Mouse (Mus musculus): ENCODE results near the gene Olfr1490.
"Not testable (repeated sequence)": the region's sequence is repeated elsewhere in the genome, so short reads cannot be mapped to it uniquely, and the experiment has no call there.

Olfr1490 gene

GRCm38 (mm10) chr19:13650791-13651190 is at the start of gene Olfr1490:
TSS of gene Olfr1490 (plus strand) at chr19:13651091.
- POLR2A ChIA-PET, result no interaction called here
- CTCF ChIA-PET, result no interaction called here

- POLR2A ChIA-PET, CTCF ChIA-PET: not testable (repeated sequence)
Measured at GRCm38 (mm10) chr19:13617075-13617474, 33.8 kb upstream of the Olfr1490 start, which contains the start of gene Olfr1487. TSS of gene Olfr1487 (plus strand) at chr19:13617375.

GRCm38 (mm10) chr19:13631321-13631720 is 19.6 kb upstream of the Olfr1490 start, which contains the start of gene Olfr1489:
TSS of gene Olfr1489 (plus strand) at chr19:13631621.
- CTCF ChIA-PET, result no interaction called here
- POLR2A ChIA-PET, result no interaction called here

- ChIA-PET CTCF (no interaction called here), POLR2A (no interaction called here)
Measured at GRCm38 (mm10) chr19:13696968-13697367, 46.1 kb downstream of the Olfr1490 start, which contains the start of gene Olfr1491. TSS of gene Olfr1491 (plus strand) at chr19:13697268.

Data from embryonic stem cell, embryonic (primary cell).